Mouse (Mus musculus): Measurements from ENCODE around the gene Nucb1. TPM values are rescaled to one million over a fixed set of nuclear protein-coding genes. Genes with fewer than 3 reads are reported as not detected.
"Not testable (repeated sequence)": the region's sequence is repeated elsewhere in the genome, so short reads cannot be mapped to it uniquely, and the experiment has no call there.

Nucb1 gene
- polyA plus RNA-seq, 1 experiment from 2014 or later, result 84.8 TPM

DNA sequence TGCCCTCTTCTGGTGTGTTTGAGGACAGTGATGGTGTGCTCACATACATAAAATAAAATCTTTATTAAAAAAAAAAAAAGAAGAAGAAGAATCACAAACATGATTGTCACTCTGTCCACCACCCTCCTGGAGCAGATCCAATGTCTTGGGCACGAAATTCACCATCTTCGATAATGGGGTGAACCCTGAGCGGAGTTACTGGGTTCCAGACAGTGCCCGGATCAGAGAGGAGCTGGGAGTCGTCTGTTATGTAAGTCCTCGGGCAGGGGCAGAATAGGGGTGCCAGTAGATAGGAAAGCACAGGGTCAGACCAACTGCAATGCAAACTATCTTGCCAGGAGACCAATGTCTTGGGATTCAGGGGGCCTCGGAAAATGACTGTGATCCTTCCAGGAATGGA, 10.4 kb upstream of the Nucb1 start:
- H3K36me3 ChIP-seq (ENCODE audit: control insufficient read depth, insufficient read depth, low read length), result no peaks in the 10 kb centered on the region
- H3K9ac ChIP-seq (ENCODE audit: low read length), result no peak overlapping the region
- no peak overlapping the region for H3K4me3 ChIP-seq (ENCODE audit: low read depth, low read length)
- no peaks in the 10 kb centered on the region for H3K27me3 ChIP-seq (ENCODE audit: control insufficient read depth, insufficient read depth, low read length)
- 94% methylated on average over 7 of the region's 7 CpGs for WGBS
- ATAC-seq (ENCODE audit: low FRiP score), result no peak
- H3K9me3 ChIP-seq (ENCODE audit: control insufficient read depth, low read length), result no peaks in the 10 kb centered on the region
- H3K27ac ChIP-seq (ENCODE audit: low read depth, low read length), result no peak overlapping the region
- DNase-seq (ENCODE audit: low spot score, missing footprints), result no peak
- H3K4me2 ChIP-seq, result no peak overlapping the region
- H3K4me1 ChIP-seq (ENCODE audit: control insufficient read depth, insufficient read depth, low read length), result peaks cover 8% of the 10 kb centered on the region

DNA sequence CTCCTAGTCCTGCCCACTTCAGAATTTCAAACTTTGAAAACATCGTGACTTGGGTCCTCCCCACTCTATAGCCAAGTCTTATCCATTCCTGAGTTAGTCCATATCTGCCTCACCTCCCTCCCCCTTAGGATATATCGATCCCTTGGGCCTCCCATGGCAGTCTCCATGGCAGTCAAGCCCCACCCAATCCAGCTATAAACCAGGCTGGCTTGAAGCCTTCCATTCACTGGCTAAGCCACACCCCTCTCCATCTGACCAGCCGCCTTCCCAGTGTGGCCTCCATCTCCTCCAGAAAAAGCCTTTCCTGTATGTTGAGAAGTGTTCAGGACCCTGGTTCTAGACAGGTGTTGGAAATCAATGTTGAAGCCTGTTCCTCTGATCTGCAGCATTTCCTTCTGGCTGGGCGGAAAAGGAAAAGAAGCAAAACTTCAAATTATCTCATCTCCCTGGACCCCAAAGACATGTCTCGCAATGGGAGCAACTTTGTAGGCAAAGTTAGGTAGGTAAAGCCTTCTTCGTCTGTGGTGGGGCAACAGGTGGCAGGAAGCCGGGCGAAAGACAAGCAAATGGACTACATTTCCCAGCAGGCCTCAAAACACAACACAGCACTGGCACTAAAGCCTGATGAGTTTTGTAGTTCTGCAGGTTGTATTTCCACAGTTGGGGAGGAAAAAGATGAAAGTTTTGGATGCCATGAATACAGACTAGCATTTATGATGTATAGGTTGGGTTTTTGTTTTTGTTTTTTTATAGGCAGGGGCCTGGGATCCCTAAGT, 9.3 kb upstream of the Nucb1 start:
- Histone ChIP-seq H3K36me3 (ENCODE audit: control insufficient read depth, insufficient read depth, low read length) (no peaks in the 10 kb centered on the region), H3K4me2 (no peak overlapping the region), H3K4me1 (ENCODE audit: control insufficient read depth, insufficient read depth, low read length) (no peaks in the 10 kb centered on the region), H3K9me3 (ENCODE audit: control insufficient read depth, low read length) (no peaks in the 10 kb centered on the region), H3K27me3 (ENCODE audit: control insufficient read depth, insufficient read depth, low read length) (no peaks in the 10 kb centered on the region), H3K4me3 (ENCODE audit: low read depth, low read length) (no peak overlapping the region), H3K27ac (ENCODE audit: low read depth, low read length) (no peak overlapping the region), H3K9ac (ENCODE audit: low read length) (no peak overlapping the region)
- WGBS, result 78% methylated on average over 8 of the region's 8 CpGs
- no peak for DNase-seq (ENCODE audit: low spot score, missing footprints)
- ATAC-seq (ENCODE audit: low FRiP score), result no peak

DNA sequence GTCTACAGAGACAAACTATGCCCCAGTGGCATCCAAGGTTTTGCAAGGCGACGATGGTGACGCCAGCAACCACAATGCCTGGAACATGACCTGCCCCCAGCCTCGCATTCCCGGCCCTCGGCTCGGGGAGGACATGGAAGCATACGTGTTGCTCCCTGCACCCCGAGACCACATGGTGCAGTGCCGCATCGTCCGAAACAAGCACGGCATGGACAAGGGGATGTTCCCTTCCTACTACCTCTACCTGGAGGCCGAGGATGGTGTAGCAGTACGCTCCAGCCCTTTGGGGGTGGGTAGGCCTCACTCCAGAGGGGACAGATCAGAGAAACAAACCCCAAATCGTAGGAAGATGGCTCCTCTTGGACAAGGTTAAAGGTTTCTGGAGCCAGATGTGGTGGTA, 8.4 kb upstream of the Nucb1 start:
- 94% methylated on average over 16 of the region's 16 CpGs for WGBS
- ATAC-seq (ENCODE audit: low FRiP score), result no peak

DNA sequence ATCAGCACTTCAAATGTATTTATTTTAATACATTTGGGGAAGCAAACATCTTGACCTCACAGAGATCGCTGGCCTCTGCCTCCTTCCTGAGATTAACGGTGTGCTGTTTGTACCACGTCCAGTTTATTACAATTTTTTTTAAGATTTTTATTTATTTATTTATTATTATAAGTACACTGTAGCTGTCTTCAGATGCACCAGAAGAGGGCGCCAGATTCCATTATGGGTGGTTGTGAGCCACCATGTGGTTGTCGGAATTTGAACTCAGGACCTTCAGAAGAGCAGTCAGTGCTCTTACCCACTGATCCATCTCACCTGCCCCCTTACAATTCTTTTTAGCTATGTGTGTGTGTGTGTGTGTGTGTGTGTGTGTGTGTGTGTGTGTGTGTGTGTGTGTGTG, 6.6 kb upstream of the Nucb1 start:
- H3K4me1 ChIP-seq (ENCODE audit: control insufficient read depth, insufficient read depth, low read length), result not testable (repeated sequence)

More for the DNA sequence above, 8.4 kb upstream of the Nucb1 start:
- DNase-seq (ENCODE audit: low spot score, missing footprints), result no peak
- no peak overlapping the region for H3K4me3 ChIP-seq (ENCODE audit: low read depth, low read length)
- H3K4me1 ChIP-seq (ENCODE audit: control insufficient read depth, insufficient read depth, low read length), result no peaks in the 10 kb centered on the region
- no peaks in the 10 kb centered on the region for H3K9me3 ChIP-seq (ENCODE audit: control insufficient read depth, low read length)
- no peak overlapping the region for H3K9ac ChIP-seq (ENCODE audit: low read length)
- no peak overlapping the region for H3K27ac ChIP-seq (ENCODE audit: low read depth, low read length)
- no peak overlapping the region for H3K4me2 ChIP-seq
- H3K36me3 ChIP-seq (ENCODE audit: control insufficient read depth, insufficient read depth, low read length), result no peaks in the 10 kb centered on the region
- no peaks in the 10 kb centered on the region for H3K27me3 ChIP-seq (ENCODE audit: control insufficient read depth, insufficient read depth, low read length)

DNA sequence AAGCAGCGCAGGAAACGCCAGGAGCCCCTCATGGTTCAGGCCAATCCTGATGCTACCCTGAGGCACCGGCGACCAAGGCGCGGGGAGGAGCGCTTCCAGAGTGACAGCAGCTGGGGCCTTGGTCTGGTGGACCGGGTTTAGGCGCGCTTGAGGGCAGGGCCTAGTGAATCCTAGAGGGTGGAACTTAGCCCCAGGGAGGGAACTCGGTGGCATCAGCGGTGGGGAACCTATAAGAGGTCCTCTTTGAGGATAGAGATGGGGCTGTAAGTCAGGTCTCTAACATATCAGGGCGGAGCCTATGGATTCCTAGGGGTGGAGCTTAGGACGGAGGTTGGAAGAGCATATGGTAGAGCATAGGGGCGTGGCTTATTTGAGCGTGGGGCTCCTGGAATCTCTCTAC, 5.2 kb upstream of the Nucb1 start:
- Histone ChIP-seq H3K27ac (ENCODE audit: low read depth, low read length) (no peak overlapping the region), H3K9me3 (ENCODE audit: control insufficient read depth, low read length) (no peaks in the 10 kb centered on the region), H3K9ac (ENCODE audit: low read length) (no peak overlapping the region), H3K4me1 (ENCODE audit: control insufficient read depth, insufficient read depth, low read length) (no peaks in the 10 kb centered on the region), H3K4me3 (ENCODE audit: low read depth, low read length) (no peak overlapping the region), H3K4me2 (no peak overlapping the region), H3K27me3 (ENCODE audit: control insufficient read depth, insufficient read depth, low read length) (no peaks in the 10 kb centered on the region), H3K36me3 (ENCODE audit: control insufficient read depth, insufficient read depth, low read length) (no peaks in the 10 kb centered on the region)
- 24% methylated on average over 16 of the region's 16 CpGs for WGBS
- no peak for DNase-seq (ENCODE audit: low spot score, missing footprints)
- no peak for ATAC-seq (ENCODE audit: low FRiP score)

More for the DNA sequence above, 6.6 kb upstream of the Nucb1 start:
- H3K27me3 ChIP-seq (ENCODE audit: control insufficient read depth, insufficient read depth, low read length); H3K4me2 ChIP-seq; H3K9me3 ChIP-seq (ENCODE audit: control insufficient read depth, low read length); H3K9ac ChIP-seq (ENCODE audit: low read length); H3K36me3 ChIP-seq (ENCODE audit: control insufficient read depth, insufficient read depth, low read length); ATAC-seq (ENCODE audit: low FRiP score); H3K27ac ChIP-seq (ENCODE audit: low read depth, low read length); DNase-seq (ENCODE audit: low spot score, missing footprints); H3K4me3 ChIP-seq (ENCODE audit: low read depth, low read length): not testable (repeated sequence)
- WGBS, result 68% methylated on average over 5 of the region's 5 CpGs

DNA sequence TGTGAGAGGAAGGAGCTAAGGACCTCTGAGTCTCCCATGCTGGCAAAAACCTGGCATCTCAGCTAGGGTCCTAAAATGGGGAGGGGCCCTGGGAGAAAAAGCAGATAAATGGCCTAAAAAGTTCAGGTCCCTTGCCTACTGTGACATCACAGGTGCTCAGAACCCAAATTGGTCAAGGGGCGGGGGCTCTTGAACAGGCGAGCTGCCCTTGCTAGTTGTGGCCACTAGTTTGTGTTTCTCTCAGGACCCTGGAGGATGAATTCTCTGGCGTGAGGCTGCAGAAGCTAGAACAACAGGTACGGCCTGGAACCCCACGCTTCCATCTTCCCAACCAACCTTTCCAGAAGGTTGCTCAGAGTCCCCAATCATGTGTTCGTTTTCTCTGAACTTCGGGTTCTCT, 4.2 kb upstream of the Nucb1 start:
- ATAC-seq (ENCODE audit: low FRiP score) (no peak), DNase-seq (ENCODE audit: low spot score, missing footprints) (no peak)
- H3K4me2 ChIP-seq, result no peak overlapping the region
- 86% methylated on average over 7 of the region's 7 CpGs for WGBS
- H3K27me3 ChIP-seq (ENCODE audit: control insufficient read depth, insufficient read depth, low read length), result no peaks in the 10 kb centered on the region
- peaks cover 4% of the 10 kb centered on the region for H3K4me1 ChIP-seq (ENCODE audit: control insufficient read depth, insufficient read depth, low read length)
- no peaks in the 10 kb centered on the region for H3K36me3 ChIP-seq (ENCODE audit: control insufficient read depth, insufficient read depth, low read length)
- H3K9me3 ChIP-seq (ENCODE audit: control insufficient read depth, low read length), result no peaks in the 10 kb centered on the region
- no peak overlapping the region for H3K27ac ChIP-seq (ENCODE audit: low read depth, low read length)
- H3K9ac ChIP-seq (ENCODE audit: low read length), result no peak overlapping the region
- no peak overlapping the region for H3K4me3 ChIP-seq (ENCODE audit: low read depth, low read length)

DNA sequence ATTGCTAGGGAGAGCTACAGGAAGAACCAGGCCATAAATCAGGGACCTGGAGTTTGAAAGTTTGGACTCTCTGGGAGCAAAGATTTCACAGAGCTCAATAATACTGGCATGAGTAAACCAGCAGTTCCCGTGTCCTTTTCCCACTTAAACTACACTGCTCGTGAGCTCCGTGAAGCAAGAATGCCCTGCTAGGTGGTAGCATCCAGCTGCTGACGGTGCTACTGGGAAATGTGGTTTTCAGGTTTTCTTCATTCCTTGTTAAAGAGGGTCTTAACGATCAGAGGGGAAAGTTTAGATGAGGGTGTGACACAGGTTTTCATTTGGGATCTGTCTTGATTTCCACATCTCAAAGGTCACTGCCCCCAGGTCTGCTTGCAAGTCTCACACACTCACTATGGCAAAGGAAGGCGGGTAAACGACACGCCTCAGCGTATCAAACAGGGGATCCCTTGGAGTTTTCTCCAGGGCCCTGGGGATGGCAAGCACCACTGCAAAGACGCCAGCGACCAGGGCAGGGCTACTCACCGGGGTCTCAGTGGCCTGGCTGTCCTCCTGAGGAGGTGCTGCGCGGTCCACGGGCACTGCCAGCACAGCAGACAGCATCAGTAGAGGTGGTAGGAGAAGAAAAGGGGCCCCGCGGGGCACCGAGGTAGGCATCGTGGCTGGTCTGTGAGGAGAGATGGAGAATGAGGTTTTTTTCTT, 874 bp downstream of the Nucb1 start:
- Histone ChIP-seq H3K9me3 (ENCODE audit: control insufficient read depth, low read length) (no peaks in the 10 kb centered on the region), H3K9ac (ENCODE audit: low read length) (peak overlapping the region; percentile 81), H3K4me2 (peak overlapping the region; percentile 73), H3K4me3 (ENCODE audit: low read depth, low read length) (peak overlapping the region; percentile 69), H3K27ac (ENCODE audit: low read depth, low read length) (no peak overlapping the region), H3K4me1 (ENCODE audit: control insufficient read depth, insufficient read depth, low read length) (peaks cover 9% of the 10 kb centered on the region), H3K36me3 (ENCODE audit: control insufficient read depth, insufficient read depth, low read length) (peaks cover 2% of the 10 kb centered on the region; the same call in 1 of the 2 replicates), H3K27me3 (ENCODE audit: control insufficient read depth, insufficient read depth, low read length) (no peaks in the 10 kb centered on the region)
- ATAC-seq (ENCODE audit: low FRiP score), result peak; percentile 22; the same call in 1 of the 2 replicates
- 47% methylated on average over 19 of the region's 19 CpGs for WGBS
- no peak for DNase-seq (ENCODE audit: low spot score, missing footprints)

DNA sequence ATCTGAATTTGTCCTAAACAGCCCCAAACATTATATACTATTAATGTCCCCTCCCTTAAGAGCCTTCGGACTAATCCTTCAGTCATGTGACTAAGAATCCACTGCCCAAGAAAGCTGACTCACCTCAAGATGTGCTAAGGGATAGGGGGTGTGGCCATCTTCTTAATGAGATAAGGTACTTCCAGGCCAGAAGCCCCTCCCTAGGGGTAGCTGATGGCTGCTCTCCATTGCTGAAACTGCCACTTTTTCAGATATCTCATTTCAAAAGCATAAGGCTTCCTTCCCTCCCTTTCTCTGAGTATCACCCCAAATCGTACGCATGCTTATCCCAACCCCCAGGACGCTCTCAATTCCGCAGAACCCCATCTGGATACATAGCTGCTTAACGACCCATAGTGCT, 1.6 kb downstream of the Nucb1 start:
- Histone ChIP-seq H3K9me3 (ENCODE audit: control insufficient read depth, low read length) (no peaks in the 10 kb centered on the region), H3K4me3 (ENCODE audit: low read depth, low read length) (no peak overlapping the region), H3K9ac (ENCODE audit: low read length) (no peak overlapping the region), H3K27ac (ENCODE audit: low read depth, low read length) (no peak overlapping the region), H3K27me3 (ENCODE audit: control insufficient read depth, insufficient read depth, low read length) (no peaks in the 10 kb centered on the region), H3K4me2 (no peak overlapping the region), H3K36me3 (ENCODE audit: control insufficient read depth, insufficient read depth, low read length) (peaks cover 2% of the 10 kb centered on the region; the same call in 1 of the 2 replicates), H3K4me1 (ENCODE audit: control insufficient read depth, insufficient read depth, low read length) (peaks cover 9% of the 10 kb centered on the region)
- ATAC-seq (ENCODE audit: low FRiP score), result no peak
- 94% methylated on average over 6 of the region's 6 CpGs for WGBS
- DNase-seq (ENCODE audit: low spot score, missing footprints), result no peak

DNA sequence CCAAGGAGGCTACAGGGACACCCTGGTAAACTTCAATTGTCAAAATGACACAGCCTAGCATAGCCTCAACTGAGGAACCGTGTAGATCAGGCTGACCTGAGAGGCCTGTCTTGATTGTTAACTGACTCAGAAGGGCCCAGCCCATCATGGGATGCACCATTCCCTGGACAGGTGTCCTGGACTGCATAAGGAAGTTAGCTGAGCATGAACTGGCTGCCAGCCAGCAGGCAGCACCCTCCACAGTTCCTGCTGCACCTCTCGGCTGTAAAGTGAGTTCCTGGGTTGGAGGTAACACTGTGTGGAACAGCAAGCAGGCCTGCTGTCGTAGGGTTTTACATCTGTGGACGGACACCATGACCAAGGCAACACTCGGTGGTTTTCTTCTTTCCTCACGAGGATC, 2.6 kb downstream of the Nucb1 start:
- DNase-seq (ENCODE audit: low spot score, missing footprints), result no peak
- peaks cover 9% of the 10 kb centered on the region for H3K4me1 ChIP-seq (ENCODE audit: control insufficient read depth, insufficient read depth, low read length)
- no peaks in the 10 kb centered on the region for H3K27me3 ChIP-seq (ENCODE audit: control insufficient read depth, insufficient read depth, low read length)
- H3K36me3 ChIP-seq (ENCODE audit: control insufficient read depth, insufficient read depth, low read length), result peaks cover 2% of the 10 kb centered on the region; the same call in 1 of the 2 replicates
- no peak for ATAC-seq (ENCODE audit: low FRiP score)
- H3K9me3 ChIP-seq (ENCODE audit: control insufficient read depth, low read length), result no peaks in the 10 kb centered on the region
- no peak overlapping the region for H3K9ac ChIP-seq (ENCODE audit: low read length)
- H3K4me2 ChIP-seq, result no peak overlapping the region
- H3K4me3 ChIP-seq (ENCODE audit: low read depth, low read length), result no peak overlapping the region
- no peak overlapping the region for H3K27ac ChIP-seq (ENCODE audit: low read depth, low read length)
- 91% methylated on average over 6 of the region's 6 CpGs for WGBS
